Mouse (Mus musculus): ENCODE measurements around the gene Rbm20.
A peak's percentile ranks its signal among the peaks of the same experiment; 100 is the strongest.
"Not testable (repeated sequence)": the region's sequence is repeated elsewhere in the genome, so short reads cannot be mapped to it uniquely, and the experiment has no call there.

Gene Rbm20

DNA sequence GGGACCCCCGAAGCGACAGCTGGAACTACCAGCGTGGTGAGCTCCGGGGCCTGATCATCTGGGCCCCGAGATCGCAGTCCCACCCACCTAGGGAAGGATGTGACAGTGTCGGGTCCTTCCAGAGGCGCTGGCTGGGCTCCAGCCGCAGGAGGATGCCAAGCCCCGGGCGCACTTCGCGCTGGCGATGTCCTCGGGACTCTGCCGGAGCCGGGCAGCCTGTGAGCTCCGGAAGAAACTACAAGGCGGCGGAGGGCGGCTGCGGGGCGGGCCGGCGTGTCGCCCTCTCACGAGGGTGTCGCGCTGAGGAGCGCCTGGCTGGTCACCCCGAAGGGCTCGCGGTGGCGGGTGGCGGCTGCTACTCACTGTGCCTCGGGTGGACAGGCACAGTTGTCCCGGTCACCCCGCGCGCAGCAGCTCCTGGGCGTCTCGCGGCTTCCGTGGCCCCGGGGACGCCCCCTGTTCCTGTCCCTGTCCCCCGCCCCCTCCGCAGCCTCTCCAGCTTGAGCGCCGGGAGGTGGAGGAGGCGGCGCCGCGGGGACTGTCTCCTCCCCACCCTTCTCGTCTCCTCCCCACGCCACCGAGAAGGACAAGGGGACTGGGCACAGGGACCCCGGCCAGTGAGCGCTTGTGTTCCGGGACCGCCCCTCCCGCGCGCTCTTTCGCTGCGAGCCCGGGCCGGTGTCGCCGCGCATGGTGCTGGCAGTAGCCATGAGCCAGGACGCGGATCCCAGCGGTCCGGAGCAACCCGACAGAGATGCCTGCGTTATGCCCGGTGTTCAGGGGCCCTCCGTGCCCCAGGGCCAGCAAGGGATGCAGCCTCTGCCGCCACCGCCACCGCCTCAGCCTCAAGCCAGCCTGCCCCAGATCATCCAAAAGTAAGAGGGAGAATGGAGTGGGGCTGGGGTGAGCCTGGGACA, at the start of gene Rbm20:
TSS of gene Rbm20 (plus strand) at position 589 of the 917 bp plus-strand sequence.
- DNase-seq (ENCODE audit: low spot score): peak; percentile 19

DNA sequence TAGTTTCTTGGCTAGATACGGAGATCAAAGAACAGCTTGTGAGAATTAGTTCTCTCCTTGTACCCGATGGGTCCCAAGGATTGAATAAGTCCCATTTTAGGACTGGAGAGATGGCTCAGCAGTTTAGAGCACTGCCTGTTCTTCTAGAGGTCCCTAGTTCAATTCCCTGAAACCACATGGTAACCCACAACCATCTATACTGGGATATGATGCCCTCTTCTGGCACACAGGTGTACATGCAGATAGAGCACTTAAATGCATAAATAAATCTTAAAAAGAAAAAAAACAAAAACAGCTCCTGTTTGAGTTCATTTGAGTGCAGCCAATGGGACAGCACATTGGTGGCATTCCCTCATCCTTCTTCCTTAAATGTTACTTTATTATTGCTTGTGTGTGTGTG, 39.1 kb upstream of the Rbm20 start:
- DNase-seq (ENCODE audit: low spot score): no peak

DNA sequence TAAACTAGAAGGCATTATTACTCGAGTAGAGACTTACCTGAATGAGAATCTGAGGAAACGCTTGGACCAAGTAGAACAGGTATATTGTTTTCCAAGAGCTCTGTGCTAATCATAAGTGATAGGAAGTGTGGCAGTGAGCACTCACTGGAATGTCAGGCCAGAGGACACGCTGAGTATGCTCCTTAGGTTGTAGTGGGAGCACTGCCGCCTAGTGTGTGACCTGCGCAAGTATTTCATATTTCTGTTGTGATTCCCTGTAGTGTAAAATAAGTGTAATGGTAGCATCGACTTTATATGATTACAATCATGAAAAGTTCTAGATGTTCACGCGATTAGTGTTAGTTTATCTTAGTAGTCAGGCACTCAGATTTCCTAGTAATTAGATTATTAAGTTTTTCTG, 38.4 kb upstream of the Rbm20 start:
- no peak for DNase-seq (ENCODE audit: low spot score)

DNA sequence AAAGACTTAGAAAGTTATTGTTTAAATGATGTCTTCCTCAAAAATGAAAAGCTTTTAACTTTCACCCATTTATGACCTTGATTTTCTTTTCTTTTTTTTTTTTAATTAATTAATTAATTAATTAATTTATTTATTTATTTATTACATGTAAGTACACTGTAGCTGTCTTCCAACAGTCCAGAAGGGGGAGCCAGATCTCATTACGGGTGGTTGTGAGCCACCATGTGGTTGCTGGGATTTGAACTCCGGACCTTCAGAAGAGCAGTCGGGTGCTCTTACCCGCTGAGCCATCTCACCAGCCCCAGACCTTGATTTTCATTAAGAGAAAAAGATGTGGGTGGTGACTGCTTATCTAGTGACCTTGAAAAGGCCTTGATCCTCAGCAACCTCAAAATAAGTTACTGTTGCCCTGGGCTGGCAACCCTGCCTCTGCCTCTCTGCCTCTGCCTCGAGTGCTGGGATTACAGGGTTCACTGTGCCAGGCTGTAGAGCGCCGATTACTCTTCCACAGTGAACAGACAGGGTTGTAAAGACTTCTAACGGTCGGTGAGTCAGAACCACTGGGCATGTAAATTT, 33.0 kb upstream of the Rbm20 start:
- no peak for DNase-seq (ENCODE audit: low spot score)

DNA sequence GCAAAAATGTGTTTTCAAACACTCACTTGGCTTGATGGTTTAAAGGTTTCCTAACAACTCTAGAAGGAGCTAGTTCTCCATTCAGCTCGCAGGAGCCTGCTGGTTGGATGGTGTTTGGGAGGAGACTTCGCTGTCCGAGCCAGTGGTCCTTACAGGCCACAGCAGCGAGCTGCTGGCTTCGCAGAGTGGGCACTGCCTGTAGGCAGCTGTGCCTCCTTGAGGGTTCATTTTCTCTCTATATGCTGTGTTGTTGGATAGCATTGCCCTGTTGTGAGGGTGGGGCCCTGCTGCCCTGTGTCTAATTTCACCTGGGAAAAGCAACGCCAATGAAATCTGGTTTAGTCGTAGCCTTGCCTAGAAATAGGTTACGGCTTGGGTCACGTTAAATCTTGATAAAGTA, 29.8 kb upstream of the Rbm20 start:
- DNase-seq (ENCODE audit: low spot score): no peak

DNA sequence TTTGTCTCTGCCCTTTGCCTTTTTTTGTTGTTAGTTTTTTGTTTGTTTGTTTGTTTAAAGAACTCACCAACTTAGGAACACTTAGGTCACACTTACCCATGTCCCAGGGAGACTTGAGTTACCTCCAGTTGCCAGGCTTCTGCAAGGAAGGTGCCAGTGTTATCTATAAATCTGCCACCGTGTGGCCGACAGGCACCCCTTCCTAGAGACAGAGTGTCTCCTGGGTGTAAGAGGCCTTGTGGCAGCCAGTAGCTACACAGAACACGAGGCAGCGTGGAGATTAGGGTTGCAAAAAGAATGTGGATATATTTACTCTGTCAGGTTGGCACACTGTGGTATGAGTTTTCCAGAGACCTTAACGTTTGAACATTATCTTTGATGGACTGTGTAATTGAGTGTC, 29.1 kb upstream of the Rbm20 start:
- no peak for DNase-seq (ENCODE audit: low spot score)

DNA sequence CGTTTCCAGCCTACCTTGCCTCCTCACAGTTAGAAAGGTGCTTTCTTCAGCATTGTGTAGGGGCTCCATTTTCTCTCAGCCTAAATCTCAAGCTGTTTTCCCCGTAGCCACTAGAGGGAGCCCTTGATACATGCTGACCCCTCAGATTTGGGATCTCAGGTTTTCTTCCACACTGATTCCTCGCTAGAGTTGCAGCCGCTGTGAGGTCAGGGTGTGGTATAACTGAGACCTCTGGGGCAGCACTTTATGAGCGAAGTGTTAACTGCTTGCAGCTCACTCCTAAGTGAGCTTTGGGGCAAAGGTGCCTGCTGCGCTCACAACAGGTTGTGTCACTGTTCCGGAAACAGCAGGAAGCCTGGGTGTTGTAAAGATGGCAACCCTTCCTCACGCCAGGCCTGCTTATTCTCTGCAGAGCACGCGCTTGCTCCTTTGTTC, 28.3 kb upstream of the Rbm20 start:
- peak; percentile 61 for DNase-seq (ENCODE audit: low spot score)

DNA sequence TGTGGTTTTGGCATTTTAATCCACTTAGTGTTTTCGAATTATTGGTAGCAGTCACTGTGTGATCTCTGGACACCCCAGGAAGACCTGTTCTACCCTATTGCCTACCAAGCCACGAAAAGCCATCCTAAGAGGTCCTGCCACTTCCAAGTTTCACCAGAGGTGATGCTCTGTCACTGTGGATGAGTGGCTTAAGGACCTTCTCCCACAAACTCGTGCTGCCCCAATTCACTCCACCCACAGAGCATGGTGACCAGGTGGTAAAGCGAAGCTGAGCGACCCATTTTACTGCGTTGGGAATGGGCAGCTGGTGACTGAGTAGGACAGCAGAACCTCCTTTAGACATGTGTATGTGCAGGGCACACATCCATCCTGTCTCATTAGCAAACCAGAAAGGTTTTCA, 27.7 kb upstream of the Rbm20 start:
- no peak for DNase-seq (ENCODE audit: low spot score)

DNA sequence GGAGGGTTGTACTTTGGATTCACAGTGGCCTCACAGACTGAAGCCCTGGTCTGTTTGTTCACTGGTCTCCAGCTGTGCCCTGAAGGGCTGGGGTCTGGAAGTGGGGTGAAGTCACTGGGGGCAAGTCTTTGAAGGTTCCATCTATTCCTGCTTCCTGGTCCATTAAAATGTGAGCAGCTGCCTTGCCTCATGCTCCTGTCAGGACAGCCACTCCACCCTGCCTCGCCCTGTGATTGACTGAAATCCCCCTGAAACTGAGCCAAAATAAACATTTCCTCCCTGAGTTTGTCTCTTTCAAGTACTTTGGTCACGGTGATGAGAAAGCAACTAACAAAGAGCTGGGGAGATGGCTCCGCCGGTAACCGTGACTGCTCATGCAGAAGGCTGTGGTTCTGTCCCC, 27.3 kb upstream of the Rbm20 start:
- no peak for DNase-seq (ENCODE audit: low spot score)

DNA sequence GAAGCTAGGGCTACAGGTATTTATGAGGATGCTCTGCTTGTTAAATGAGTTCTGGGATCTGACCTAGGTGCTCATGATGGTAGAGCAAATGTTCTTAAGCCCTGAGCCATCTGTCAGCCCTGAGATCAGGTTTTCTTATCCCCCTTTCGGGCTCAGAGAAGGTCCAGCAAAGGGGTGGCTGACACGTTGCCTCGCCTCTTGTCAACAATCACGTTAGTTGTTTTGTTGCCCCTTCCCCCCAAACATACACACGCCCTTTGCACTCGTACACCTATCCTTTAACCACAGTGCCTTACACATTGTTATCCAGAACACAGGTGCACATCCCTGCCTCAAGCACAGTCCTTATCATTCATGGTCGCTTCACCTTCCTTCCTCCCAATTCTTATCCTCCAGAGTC, 26.2 kb upstream of the Rbm20 start:
- DNase-seq (ENCODE audit: low spot score): no peak

DNA sequence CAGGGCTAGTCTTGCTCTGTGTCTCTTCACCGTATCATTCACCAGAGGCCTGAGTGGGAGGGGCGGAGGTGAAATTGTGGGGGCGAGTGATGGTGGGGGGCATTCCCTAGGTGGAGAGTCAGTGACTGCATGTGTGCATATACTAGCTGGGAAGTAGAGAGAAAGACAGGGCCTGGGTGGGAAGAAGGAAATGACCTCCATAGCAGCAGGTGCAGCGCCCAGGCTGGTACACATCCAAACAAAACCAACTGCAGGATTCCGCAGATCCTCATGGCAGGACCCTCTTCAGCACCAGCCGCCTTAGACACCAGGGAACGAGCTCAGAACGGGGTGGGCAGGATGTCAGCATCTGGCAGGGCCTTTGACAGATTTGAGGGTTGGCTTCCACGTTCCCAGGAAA, 24.8 kb upstream of the Rbm20 start:
- DNase-seq (ENCODE audit: low spot score): no peak

DNA sequence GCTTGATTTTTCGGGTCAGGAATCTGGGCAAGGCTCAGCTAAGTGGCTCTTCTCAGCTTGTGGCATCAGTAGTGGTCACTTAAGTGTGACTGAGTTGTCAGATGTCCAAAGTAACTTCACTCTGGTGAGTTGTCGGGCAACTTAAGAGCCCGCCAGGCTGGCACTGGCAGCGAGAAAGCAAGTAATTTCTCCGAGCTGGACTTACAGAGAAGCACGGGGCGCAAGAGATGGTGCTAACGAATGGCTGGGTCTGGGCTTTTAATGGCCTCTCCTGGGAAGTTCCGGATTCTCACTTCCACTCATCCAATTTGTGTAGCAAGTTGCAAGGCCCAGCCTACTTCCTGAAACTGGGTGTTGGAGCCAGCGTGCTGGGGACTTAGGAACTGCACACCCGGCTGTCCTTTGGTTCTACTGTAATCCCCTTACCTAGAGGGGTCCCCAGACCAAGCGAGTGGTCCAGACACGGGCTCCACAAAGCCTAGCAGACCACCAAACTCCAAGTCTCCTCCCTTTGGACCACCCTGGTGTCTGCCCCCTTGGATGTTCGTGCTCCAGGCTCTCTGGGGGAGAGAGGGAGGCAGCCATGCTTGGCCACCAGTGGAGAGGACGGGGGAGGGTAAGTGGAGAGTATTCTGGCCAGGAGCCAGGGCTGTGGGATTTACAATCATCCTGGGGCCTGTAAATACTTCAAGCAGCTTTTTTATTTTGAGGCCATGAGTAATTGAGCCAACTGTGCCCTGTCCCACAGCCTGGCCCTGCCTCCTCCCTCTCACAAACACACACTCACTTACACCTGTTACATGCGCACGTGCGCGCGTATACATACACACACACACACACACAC, 23.3 kb upstream of the Rbm20 start:
- no peak for DNase-seq (ENCODE audit: low spot score)

DNA sequence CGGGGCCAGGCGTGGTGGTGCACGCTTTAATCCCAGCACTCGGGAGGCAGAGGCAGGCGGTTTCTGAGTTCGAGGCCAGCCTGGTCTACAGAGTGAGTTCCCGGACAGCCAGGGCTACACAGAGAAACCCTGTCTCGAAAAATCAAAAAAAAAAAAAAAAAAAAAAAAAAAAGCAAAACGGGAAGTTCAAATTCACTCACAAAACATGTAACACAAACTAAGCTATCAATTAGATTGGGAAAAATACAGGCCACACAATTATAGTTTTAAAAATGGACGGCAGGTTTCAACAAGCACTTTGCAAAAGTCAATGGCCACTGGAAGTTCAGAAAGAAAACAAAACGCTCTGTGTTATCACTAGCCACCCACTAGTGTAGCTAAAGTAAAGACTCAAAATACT, 20.7 kb upstream of the Rbm20 start:
- not testable (repeated sequence) for DNase-seq (ENCODE audit: low spot score)

DNA sequence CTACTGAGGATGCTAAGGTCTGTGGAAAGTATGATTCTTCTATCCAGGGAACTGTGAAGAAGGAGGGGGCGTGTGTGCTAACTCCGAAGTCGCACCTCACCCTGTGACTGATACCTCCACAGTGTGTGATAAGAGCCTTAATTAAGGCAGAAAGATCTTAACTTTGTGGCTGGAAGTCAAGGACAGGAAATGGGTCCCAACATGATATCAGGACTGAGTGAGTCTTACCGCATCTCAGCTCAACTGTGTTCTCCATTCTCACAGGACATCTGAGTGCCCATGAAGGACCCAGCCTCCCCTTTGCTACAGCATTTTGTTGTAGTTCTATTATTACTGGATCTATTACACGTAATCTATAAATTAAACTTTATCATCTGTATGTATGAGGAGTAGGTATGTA, 19.7 kb upstream of the Rbm20 start:
- no peak for DNase-seq (ENCODE audit: low spot score)

DNA sequence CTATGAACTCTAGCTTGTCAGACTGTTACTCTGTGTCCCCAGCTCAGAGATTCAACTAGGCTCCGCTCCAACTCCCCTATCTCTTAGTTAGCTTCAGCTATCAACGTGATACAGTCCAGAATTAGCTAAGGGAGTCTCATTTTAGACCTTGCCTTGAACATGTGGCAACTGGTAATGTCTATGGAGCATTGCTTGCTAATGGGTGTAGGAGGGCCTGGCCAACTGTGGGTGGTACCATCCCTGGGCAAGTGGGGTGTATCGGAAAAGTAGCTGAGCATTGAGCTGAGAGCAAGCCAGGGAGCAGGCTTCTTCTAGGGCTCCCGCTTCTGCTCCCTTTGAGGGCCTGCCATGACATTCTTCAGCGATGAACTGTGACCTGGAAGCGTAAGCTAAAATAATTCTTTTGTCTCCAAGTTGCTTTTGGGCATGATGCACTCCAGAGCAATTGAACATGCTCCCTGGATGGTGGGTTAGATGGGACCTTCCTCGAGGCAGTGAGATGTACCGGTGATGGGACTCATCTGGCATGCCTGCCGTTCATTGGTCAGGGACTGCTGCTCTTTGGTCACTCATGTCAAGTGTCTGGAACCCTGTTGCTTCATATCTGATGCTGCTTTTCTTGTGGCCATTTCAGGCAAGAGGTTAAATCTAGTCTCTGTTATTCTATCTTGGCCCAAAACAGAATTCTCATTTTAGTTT, 16.2 kb upstream of the Rbm20 start:
- no peak for DNase-seq (ENCODE audit: low spot score)

DNA sequence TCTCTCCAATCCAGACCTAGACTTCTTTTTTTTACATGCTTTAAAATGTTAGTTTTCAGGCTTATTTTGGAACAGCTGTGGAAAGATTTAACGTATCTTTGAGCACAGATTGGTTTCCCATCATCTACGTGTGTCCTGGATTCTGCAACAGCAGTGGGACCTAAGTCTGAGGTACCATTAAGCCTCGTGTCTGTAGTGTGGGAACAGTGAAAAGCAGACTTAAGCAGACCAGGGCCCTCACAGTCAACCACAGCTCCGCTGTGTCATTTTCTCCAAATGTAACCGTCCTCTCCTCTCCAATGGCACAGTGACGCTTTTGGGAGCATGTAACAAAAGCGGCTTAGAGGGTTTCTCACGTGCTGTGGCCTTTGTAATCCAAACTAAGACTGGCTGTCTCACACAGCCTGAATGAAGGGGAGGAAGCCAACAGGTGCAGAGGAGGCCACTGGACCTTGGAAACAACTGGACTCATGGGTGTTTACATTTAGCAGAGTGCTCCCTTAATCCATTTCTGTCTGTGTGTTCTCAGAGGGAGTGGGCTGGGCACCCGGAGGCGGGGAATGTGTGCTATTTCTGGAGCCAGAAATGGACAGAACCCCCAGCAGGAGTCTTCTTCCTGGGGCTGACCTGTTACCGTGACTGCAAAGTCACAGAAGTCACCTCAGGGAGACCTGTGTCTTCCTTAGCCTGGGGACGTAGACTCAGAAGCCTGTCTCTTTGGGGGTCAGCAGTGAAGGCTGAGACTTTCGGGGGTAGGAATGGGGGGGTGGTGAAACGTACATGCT, 15.0 kb upstream of the Rbm20 start:
- no peak for DNase-seq (ENCODE audit: low spot score)

DNA sequence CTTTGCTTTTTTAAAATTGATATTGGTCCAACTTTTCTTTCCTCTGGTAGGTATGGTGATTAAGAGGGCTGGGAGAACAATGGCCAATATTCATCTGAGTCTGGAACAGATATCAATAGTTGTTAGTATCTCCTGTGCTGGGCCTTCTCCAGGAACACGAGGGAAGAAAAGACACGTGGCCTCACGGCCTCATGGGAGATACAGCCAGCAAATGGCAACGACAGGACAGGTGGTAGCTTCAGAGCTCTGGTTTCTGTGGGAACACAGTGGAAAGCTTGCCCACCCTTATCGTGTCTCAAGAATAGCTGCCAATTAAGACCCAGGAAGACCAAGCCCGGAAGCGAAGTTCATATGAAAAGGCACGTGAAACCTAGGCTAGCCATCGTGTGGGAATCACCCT, 12.3 kb upstream of the Rbm20 start:
- DNase-seq (ENCODE audit: low spot score): no peak

DNA sequence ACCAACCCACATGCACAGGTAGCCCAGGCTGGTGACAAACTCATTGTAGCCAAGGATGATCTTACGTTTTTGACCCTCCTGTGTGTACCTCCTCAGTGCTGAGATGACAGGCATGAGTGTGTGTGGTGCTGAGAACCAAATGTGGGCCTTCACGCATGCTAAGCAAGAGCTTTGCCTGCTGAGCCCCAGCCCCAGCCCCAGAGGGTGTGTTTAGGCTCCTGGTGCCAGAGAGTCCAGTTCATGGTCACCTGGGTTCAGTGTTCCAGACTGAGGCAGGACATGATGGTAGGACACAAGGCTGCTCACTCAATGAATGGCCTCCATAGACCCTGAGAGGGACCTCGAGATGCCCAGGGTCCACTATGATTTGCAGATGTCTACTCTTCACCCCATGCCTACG, 11.7 kb upstream of the Rbm20 start:
- no peak for DNase-seq (ENCODE audit: low spot score)

DNA sequence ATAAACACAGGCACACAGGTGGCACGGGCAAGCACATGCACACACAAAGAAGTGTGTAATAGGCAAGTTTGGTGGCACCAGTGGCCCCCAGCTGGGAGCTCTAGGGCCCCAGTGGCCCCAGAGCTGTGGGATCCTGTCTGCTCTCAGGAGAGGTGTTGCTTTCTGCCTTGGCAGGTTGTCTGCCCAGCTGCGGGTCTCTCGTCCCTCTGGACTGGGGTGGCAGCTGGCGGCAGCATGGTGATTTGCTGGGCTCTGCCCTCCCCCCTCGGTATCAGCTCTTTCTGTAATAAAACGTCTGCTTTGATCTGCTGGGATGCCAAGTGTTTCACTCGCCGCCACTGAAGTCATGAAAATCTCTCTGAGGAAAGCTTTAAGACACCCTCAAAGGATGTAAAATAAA, 10.4 kb upstream of the Rbm20 start:
- no peak for DNase-seq (ENCODE audit: low spot score)

DNA sequence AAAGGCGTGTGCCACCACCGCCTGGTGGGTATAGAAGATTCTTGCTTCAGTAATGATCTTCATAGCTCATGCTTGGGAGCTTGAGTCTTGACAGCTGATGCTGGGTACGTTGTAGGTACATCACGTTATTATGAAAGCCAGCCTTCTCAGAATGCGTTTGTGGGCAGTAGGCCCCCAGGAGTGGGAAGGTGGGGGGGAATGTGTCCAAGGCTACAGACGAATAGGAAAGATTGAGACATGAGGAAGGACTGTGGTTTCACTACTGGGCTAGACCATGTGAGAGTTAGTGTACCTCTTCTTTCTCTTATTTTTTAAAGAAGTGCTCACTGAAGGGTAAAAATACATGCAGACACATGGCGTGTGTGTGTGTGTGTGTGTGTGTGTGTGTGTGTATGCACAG, 8.3 kb upstream of the Rbm20 start:
- DNase-seq (ENCODE audit: low spot score): no peak

DNA sequence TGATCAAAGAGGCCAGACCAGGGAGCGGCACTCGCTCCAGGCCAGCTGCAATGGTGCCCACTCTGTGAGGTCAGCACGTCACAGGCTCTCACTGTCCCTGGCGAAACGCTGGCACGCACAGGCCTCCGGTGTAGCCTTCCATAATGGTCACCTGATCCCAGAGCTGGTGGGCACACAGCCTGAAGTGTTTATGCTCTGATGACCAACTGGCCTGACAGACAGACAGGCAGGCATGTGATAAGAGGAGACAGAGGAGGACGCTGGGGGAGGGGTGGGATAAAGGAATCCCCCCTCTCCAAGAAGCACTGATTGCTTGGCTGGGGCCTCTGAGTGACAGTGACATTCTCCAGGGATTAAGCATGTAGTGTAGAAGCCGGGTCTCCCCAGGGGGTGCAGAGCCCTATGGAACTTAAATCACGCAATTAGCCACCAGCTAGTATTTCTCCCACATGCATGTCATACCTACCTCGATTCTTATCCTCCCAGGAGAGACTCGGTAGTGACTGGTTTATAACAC, 6.4 kb upstream of the Rbm20 start:
- DNase-seq (ENCODE audit: low spot score): no peak

Data from urinary bladder, postnatal 25 days (tissue).